Mouse (Mus musculus) neural tube, embryonic 13.5 days (tissue): ENCODE results near the gene Apobec1. TPM values are rescaled to one million over a fixed set of nuclear protein-coding genes. Genes with fewer than 3 reads are reported as not detected.
A peak's percentile ranks its signal among the peaks of the same experiment; 100 is the strongest.
"Not testable (repeated sequence)": the region's sequence is repeated elsewhere in the genome, so short reads cannot be mapped to it uniquely, and the experiment has no call there.

Source experiments
- ATAC-seq: fragments of 200-750 bp; cut with Nextera tagmentation; 2 replicates; pipeline ENCODE4 v1.8.0; 2017; ENCODE audit warnings: low read depth, mild to moderate bottlenecking, moderate TSS enrichment, moderate library complexity
- H3K27ac ChIP-seq: fragments of 300-500 bp; sonication (generic); replicated peaks from 2 replicates; pipeline ENCODE4 v1.5.1; 2015; ENCODE audit warnings: moderate library complexity, mild to moderate bottlenecking, inconsistent platforms
- H3K27me3 ChIP-seq: fragments of 300-500 bp; sonication (generic); 2 replicates; pipeline ENCODE4 v1.6.1; 2015; ENCODE audit warnings: mild to moderate bottlenecking, inconsistent platforms
- H3K36me3 ChIP-seq: fragments of 300-500 bp; sonication (generic); 2 replicates; pipeline ENCODE4 v1.6.1; 2015; ENCODE audit warnings: mild to moderate bottlenecking, inconsistent platforms
- H3K4me1 ChIP-seq: fragments of 300-500 bp; sonication (generic); replicated peaks from 2 replicates; pipeline ENCODE4 v1.6.1; 2015; ENCODE audit warnings: inconsistent platforms
- H3K4me2 ChIP-seq: fragments of 300-500 bp; sonication (generic); 2 replicates; pipeline ENCODE4 v1.6.1; 2015; ENCODE audit warnings: inconsistent platforms, mild to moderate bottlenecking, moderate library complexity
- H3K4me3 ChIP-seq: fragments of 300-500 bp; sonication (generic); 2 replicates; pipeline ENCODE4 v1.5.1; 2015; ENCODE audit warnings: mild to moderate bottlenecking, inconsistent platforms
- H3K9ac ChIP-seq: fragments of 300-500 bp; sonication (generic); 2 replicates; pipeline ENCODE4 v1.6.1; 2015; ENCODE audit warnings: moderate library complexity, mild to moderate bottlenecking, inconsistent platforms
- H3K9me3 ChIP-seq: fragments of 300-500 bp; sonication (generic); 2 replicates; pipeline ENCODE4 v1.6.1; 2016; ENCODE audit warnings: inconsistent platforms
- WGBS: fragments of 180-500 bp; shearing (Covaris S2); methylation state at CpG from one replicate; pipeline ENCODE4 v1.1.7; 2015; 5-methylcytosine and 5-hydroxymethylcytosine counted together
- polyA plus RNA-seq: library from polyadenylated mRNA; unstranded; fragments of >200 nt; fragmentation: Nextera tagmentation; extraction: Ambion mirVana; gene quantifications from 2 replicates; pipeline ENCODE4 v1.2.1, GENCODE M21; 2015

The Apobec1 gene
- 2.1 and 2.3 TPM in 2 replicates for polyA plus RNA-seq

DNA sequence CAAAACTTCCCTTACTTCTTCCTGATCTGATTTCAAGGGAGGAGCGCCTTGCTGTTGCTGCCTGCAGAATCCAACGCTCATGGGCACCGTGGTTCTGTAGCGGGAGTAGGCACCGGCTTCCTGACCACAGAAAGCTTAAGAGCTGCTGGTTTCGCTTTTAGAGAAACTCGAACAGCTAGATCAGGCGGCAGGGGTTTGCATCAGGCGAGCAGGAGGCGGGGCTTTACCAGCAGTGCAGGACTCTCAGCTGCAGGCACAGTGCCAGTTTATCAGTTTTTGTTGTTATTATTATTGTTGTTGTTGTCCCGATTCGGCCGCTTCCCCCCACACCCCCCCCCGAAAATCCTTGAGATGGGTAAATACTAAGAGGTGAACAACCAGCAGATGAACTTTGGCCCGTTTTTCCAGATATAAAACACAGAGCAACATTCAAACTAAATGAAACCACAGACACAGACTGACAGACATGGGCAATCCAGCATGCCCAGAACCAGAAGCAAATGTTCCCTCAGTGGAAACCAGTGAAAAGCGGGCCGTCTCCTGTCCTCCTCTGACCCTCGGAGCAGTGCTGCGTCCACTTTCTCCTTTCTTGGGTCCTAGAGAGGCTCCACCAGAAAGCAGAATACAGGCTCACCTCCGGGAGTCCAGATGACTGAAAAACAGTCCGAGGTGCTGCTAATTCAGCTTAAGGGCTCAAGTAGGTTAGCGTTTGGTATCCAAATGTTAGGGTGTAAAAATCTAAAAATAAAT is at the start of gene Apobec1:
Gene Apobec1, minus strand, starts transcription at position 203 of the 750 bp plus-strand sequence.
- Histone ChIP-seq H3K4me3 (peak within 1 kb of the TSS; percentile 41), H3K9me3 (no peaks in the 10 kb centered on the region), H3K27me3 (no peaks in the 10 kb centered on the region), H3K9ac (peak within 1 kb of the TSS; percentile 62), H3K36me3 (no peaks in the 10 kb centered on the region), H3K4me2 (peak within 1 kb of the TSS; percentile 63), H3K27ac (no peak within 1 kb of the TSS; the same call in 1 of the 2 replicates), H3K4me1 (peaks cover 10% of the 10 kb centered on the region)
- 9% methylated on average over 22 of the region's 22 CpGs for WGBS
- peak; percentile 69 for ATAC-seq

DNA sequence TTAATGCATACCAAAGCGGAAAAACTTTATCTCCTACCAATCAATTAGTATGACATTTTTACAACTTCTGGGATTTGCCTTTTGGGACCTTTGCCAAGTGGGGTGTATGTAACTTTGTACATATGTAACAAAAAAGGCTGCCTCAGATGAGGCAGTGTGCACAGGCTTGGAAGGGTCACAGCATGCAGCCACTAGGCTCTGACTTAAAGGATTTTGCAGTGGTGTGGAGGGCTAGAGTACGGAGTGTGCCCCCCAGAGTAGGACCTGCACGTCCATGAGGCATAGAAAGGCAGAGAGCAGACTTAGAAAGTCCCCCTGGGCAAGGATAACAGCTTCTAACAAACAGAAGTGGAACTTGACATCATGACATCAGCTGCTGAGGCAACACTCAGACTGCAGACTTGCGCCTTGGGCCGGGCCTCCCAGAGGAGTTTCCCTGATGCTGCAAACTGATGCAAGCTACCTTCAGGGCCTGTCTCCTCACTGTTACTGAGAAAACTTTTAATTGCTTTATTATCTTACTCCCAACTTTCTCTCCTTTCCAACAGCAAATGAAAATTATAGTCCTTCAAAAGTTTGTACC is 48.2 kb upstream of the Apobec1 start:
- WGBS: 71% methylated on average over 5 of the region's 5 CpGs
- no peak overlapping the region for H3K4me2 ChIP-seq
- no peak overlapping the region for H3K27ac ChIP-seq
- H3K27me3 ChIP-seq: no peaks in the 10 kb centered on the region
- no peaks in the 10 kb centered on the region for H3K4me1 ChIP-seq
- no peak overlapping the region for H3K4me3 ChIP-seq
- no peaks in the 10 kb centered on the region for H3K36me3 ChIP-seq
- no peaks in the 10 kb centered on the region for H3K9me3 ChIP-seq
- no peak for ATAC-seq
- no peak overlapping the region for H3K9ac ChIP-seq

DNA sequence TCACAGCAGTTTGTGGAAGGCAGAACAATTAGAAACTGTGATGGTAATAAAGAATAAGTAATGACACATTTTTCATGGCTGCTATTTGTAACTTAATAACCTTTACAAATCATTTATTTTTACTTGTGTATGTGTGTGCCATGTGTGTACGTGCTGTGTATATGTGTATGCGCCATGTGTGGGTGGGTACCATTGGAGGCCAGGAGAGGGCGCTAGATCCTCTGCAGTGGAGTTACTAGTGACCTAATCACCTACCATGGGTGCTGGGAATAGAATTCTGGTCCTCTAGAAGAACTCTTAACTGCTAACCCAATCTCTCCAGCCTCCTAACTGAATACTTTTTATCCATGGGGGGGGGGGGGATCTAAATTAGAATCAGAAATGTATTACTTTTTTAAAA is 47.7 kb upstream of the Apobec1 start:
- H3K4me1 ChIP-seq: no peaks in the 10 kb centered on the region
- H3K4me3 ChIP-seq: no peak overlapping the region
- no peaks in the 10 kb centered on the region for H3K36me3 ChIP-seq
- no peak overlapping the region for H3K4me2 ChIP-seq
- WGBS: 84% methylated on average over 3 of the region's 3 CpGs
- no peak for ATAC-seq
- no peaks in the 10 kb centered on the region for H3K27me3 ChIP-seq
- H3K27ac ChIP-seq: no peak overlapping the region
- no peaks in the 10 kb centered on the region for H3K9me3 ChIP-seq
- H3K9ac ChIP-seq: no peak overlapping the region

DNA sequence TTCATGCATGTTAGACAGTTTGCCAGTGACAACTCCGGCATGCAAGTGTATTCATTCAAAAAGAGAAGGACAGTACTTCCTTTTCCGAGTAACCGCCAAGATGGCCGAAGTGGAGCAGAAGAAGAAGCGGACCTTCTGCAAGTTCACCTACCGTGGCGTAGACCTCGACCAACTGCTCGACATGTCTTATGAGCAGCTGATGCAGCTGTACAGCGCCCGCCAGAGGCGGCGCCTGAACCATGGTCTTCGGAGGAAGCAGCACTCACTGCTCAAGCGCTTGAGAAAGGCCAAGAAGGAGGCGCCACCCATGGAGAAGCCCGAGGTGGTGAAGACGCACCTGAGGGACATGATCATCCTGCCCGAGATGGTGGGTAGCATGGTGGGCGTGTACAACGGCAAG is 42.0 kb upstream of the Apobec1 start:
- not testable (repeated sequence) for H3K9ac ChIP-seq, H3K4me2 ChIP-seq, H3K27ac ChIP-seq, H3K27me3 ChIP-seq, H3K4me3 ChIP-seq, H3K9me3 ChIP-seq, ATAC-seq, H3K36me3 ChIP-seq, H3K4me1 ChIP-seq
- 92% methylated on average over 21 of the region's 21 CpGs for WGBS

DNA sequence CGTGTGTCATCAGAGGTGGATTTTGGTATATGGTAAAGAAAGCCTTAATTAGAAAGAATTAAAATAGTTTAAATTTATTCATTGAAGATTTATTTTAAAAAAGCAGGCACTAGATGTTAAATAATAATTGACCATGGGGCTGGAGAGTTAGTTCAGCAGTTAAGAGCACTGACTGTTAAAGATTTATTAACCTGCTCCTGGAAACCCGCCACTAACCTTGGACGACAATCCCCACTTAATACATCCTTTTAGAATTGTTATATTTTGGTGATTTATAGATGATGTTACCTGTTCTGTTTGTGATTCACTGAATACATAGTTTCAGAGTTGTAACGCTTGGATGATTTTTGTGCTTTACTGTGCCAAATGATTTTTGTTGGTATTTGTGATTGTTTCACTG is 35.3 kb upstream of the Apobec1 start:
- not testable (repeated sequence) for H3K36me3 ChIP-seq, ATAC-seq, H3K4me1 ChIP-seq, H3K4me3 ChIP-seq, H3K27me3 ChIP-seq, H3K4me2 ChIP-seq, H3K27ac ChIP-seq, H3K9ac ChIP-seq, H3K9me3 ChIP-seq
- WGBS: 79% methylated on average over 4 of the region's 4 CpGs

DNA sequence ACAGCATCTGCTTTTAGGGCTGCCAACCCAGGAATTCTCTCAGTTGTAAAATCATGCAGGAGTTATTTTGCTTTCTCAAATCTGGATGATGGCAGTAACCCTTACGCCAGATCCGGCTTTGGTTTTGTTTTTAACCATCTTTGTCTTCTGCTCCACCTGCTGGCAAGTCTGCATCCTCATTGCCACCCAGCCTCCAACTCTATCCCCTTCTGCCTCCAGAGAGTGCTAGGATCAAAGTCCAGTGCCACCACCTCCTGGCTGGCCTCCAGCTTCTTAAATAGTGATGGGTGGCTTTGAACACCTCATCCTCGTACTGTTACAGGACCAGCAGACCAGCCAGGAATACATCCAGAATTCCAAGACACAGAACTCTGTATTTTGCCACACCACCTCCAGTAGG is 34.4 kb upstream of the Apobec1 start:
- no peaks in the 10 kb centered on the region for H3K27me3 ChIP-seq
- ATAC-seq: no peak
- H3K4me3 ChIP-seq: no peak overlapping the region
- no peaks in the 10 kb centered on the region for H3K4me1 ChIP-seq
- no peak overlapping the region for H3K27ac ChIP-seq
- no peak overlapping the region for H3K9ac ChIP-seq
- no peak overlapping the region for H3K4me2 ChIP-seq
- no peaks in the 10 kb centered on the region for H3K36me3 ChIP-seq
- no peaks in the 10 kb centered on the region for H3K9me3 ChIP-seq
- WGBS: 88% methylated on average over 3 of the region's 3 CpGs

DNA sequence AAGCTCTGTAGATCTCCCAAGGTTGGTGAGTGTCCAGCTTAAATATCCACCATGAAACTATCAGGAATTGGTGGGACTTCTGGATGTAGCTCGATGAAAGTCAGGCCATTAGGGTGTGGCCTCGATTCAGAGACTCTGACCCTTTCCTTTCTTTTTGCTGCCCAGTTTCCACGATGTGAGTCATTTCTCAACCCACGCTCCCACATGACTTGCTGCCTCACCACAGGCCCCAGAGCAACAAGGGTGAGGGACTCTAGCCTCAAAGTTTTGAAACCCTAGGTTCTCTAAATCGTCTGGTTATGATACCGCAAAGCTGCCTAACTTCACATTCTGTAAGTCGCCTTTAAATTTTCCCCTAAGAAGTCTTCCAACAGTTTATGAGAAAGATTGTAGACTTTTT is 33.1 kb upstream of the Apobec1 start:
- no peaks in the 10 kb centered on the region for H3K36me3 ChIP-seq
- H3K4me3 ChIP-seq: no peak overlapping the region
- H3K4me2 ChIP-seq: no peak overlapping the region
- ATAC-seq: no peak
- no peaks in the 10 kb centered on the region for H3K4me1 ChIP-seq
- WGBS: 85% methylated on average over 7 of the region's 7 CpGs
- H3K27ac ChIP-seq: no peak overlapping the region
- H3K9ac ChIP-seq: no peak overlapping the region
- H3K9me3 ChIP-seq: no peaks in the 10 kb centered on the region
- H3K27me3 ChIP-seq: no peaks in the 10 kb centered on the region

DNA sequence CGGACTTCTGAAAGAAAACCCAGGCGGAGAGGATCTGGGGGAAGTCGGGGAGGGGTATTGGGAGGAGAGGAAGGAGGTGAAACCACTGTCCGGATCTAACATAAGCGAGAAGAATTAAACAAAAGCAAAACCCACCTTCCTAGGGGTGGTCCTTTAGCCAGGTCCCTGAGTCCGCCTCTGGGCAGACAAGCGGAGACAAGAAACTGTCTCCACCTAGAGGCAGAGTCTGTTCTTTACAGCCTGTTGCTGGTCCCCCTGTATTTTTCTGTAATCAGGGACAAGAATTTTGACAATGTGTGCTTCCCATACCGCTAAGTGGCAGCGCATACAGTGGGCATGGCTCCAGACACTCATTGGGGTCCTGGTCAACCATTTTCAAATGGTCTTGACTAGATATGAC is 31.2 kb upstream of the Apobec1 start:
- H3K9ac ChIP-seq: no peak overlapping the region
- no peaks in the 10 kb centered on the region for H3K9me3 ChIP-seq

DNA sequence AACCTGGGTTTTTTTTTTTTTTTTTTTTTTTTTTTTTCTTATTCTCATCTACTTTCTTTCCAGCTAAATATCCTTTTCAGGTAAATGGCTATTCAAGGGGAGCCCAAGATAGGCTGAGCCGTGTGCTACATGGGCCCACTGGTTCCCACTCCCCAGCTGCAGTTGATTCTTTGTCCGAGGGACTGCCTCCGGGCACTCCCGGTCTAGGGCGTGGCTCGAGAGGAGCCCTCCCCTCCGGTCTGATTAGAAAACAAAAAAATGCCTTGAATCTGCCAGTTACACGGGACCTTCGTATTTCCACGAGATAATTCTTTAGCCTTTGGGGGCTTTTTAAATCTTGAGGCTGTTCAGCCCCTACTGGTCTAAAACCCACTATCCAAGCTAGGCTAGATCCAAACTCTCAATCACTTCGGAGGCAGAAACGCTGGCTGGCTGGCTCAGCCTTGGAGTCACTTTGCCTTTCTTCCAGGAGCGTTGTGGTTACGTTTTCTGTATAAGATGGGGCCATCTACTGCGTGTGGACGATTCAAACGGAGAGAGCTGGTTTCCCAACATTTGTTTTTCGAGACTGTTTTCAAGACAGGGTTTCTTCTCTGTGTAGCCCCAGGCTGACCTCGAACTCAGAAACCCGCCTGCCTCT is 25.3 kb upstream of the Apobec1 start:
- H3K9me3 ChIP-seq: no peaks in the 10 kb centered on the region
- no peaks in the 10 kb centered on the region for H3K4me1 ChIP-seq
- WGBS: 38% methylated on average over 20 of the region's 20 CpGs
- H3K36me3 ChIP-seq: no peaks in the 10 kb centered on the region
- no peaks in the 10 kb centered on the region for H3K27me3 ChIP-seq
- no peak overlapping the region for H3K27ac ChIP-seq
- no peak overlapping the region for H3K4me3 ChIP-seq
- ATAC-seq: no peak
- H3K4me2 ChIP-seq: peak overlapping the region; percentile 38
- no peak overlapping the region for H3K9ac ChIP-seq

More for the DNA sequence above, 31.2 kb upstream of the Apobec1 start:
- no peaks in the 10 kb centered on the region for H3K4me1 ChIP-seq
- WGBS: 59% methylated on average over 9 of the region's 9 CpGs
- H3K4me3 ChIP-seq: no peak overlapping the region
- no peak for ATAC-seq
- H3K4me2 ChIP-seq: no peak overlapping the region
- H3K36me3 ChIP-seq: no peaks in the 10 kb centered on the region
- H3K27me3 ChIP-seq: no peaks in the 10 kb centered on the region
- H3K27ac ChIP-seq: no peak overlapping the region

DNA sequence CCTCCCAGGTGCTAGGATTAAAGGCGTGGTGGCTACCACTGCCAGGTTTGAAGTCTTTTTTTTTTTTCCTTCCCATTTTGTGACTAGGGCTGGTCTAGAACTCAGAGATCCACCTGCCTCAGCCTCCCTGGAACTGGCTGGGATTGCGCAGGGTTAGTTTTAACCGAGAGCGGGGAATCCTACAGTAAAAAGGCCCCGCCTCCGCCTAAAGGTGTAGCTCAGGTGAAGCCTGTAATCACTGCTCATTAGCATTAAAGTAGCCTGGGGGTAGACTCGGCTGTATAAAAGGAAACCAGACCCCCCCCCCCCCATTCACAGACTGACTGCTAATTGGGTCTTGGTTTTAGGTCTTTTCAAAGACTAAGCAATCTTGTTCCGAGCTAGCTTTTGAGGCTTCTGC is 23.9 kb upstream of the Apobec1 start, which contains the start of gene Dppa3:
Gene Dppa3, plus strand, starts transcription at position 301 of the 400 bp plus-strand sequence.
- no peak within 1 kb of the TSS for H3K27ac ChIP-seq
- no peak within 1 kb of the TSS for H3K9ac ChIP-seq
- no peaks in the 10 kb centered on the region for H3K27me3 ChIP-seq
- H3K4me2 ChIP-seq: peak within 1 kb of the TSS; percentile 38; the same call in 1 of the 2 replicates
- H3K9me3 ChIP-seq: no peaks in the 10 kb centered on the region
- ATAC-seq: no peak
- H3K4me3 ChIP-seq: no peak within 1 kb of the TSS
- no peaks in the 10 kb centered on the region for H3K4me1 ChIP-seq
- H3K36me3 ChIP-seq: no peaks in the 10 kb centered on the region
- 90% methylated on average over 8 of the region's 8 CpGs for WGBS

DNA sequence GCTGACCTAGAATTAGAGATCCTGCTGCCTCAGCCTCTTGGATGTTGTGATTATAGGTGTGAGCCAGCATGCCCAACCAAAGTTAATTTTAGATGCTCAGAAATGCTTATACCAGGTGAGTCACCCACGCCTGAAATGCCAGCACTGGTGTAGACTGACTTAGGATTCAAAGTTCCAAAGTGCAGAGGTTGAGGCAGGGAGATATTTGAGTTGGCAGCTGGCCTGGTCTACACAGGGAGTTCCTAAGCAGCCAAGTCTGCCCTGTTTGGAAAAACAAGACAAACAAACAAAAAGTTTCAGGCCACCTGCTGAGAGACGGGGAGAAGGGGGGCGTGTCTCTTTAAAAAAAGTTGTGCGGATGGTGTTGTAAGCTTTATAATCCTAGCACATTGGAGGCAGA is 22.9 kb upstream of the Apobec1 start:
- H3K36me3 ChIP-seq: no peaks in the 10 kb centered on the region
- no peak overlapping the region for H3K4me3 ChIP-seq
- no peak overlapping the region for H3K9ac ChIP-seq
- H3K4me2 ChIP-seq: no peak overlapping the region
- H3K9me3 ChIP-seq: no peaks in the 10 kb centered on the region
- no peaks in the 10 kb centered on the region for H3K4me1 ChIP-seq
- WGBS: 92% methylated on average over 4 of the region's 4 CpGs
- H3K27me3 ChIP-seq: no peaks in the 10 kb centered on the region
- no peak for ATAC-seq
- no peak overlapping the region for H3K27ac ChIP-seq

DNA sequence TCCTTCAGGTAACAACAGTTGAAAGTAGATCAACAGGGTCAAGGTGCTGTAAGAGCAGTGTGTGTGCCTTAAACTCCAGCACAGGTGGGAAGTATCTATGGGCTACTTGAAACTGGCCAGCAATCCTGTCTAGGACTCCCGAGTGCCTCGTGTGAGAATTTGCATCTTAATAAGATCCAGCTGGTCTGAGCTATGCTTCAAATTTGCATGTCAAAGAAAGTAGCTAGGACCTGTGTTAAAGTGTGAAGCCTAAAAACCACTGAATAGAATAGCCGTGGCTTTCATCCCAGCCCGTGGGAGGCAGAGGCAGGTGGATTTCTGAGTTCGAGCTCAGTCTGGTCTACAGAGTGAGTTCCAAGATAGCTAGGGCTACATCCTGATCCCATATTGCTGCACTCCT is 22.2 kb upstream of the Apobec1 start:
- no peaks in the 10 kb centered on the region for H3K27me3 ChIP-seq
- H3K4me1 ChIP-seq: no peaks in the 10 kb centered on the region
- no peaks in the 10 kb centered on the region for H3K36me3 ChIP-seq
- no peaks in the 10 kb centered on the region for H3K9me3 ChIP-seq
- no peak overlapping the region for H3K9ac ChIP-seq
- no peak overlapping the region for H3K4me2 ChIP-seq
- no peak for ATAC-seq
- H3K4me3 ChIP-seq: no peak overlapping the region
- 26% methylated on average over 5 of the region's 5 CpGs for WGBS
- H3K27ac ChIP-seq: no peak overlapping the region
